Mouse (Mus musculus) heart, embryonic 10.5 days (tissue): ENCODE data around the gene Zbtb11. TPM values are rescaled to one million over a fixed set of nuclear protein-coding genes. Genes with fewer than 3 reads are reported as not detected.
"Not testable (repeated sequence)": the region's sequence is repeated elsewhere in the genome, so short reads cannot be mapped to it uniquely, and the experiment has no call there.

Experiments used
- DNase-seq: peaks from one replicate; pipeline ENCODE4 v3.0.0-alpha.2; 2017; ENCODE audit warnings: low spot score
- H3K27ac ChIP-seq: fragments of 300-500 bp; sonication (generic); 2 replicates; pipeline ENCODE4 v1.5.1; 2016; ENCODE audit warnings: mild to moderate bottlenecking
- H3K27me3 ChIP-seq: fragments of 300-500 bp; sonication (generic); 2 replicates; pipeline ENCODE4 v1.6.1; 2016; ENCODE audit warnings: mild to moderate bottlenecking; ENCODE audit not compliant: poor library complexity, insufficient read depth, severe bottlenecking
- H3K36me3 ChIP-seq: fragments of 300-500 bp; sonication (generic); 2 replicates; pipeline ENCODE4 v1.6.1; 2016; ENCODE audit warnings: mild to moderate bottlenecking, moderate library complexity
- H3K4me1 ChIP-seq: fragments of 300-500 bp; sonication (generic); 2 replicates; pipeline ENCODE4 v1.6.1; 2016; ENCODE audit warnings: mild to moderate bottlenecking
- H3K4me3 ChIP-seq: fragments of 300-500 bp; sonication (generic); 2 replicates; pipeline ENCODE4 v1.5.1; 2016; ENCODE audit warnings: mild to moderate bottlenecking, moderate library complexity
- H3K9me3 ChIP-seq: fragments of 300-500 bp; sonication (generic); 2 replicates; pipeline ENCODE4 v1.6.1; 2016; ENCODE audit warnings: mild to moderate bottlenecking, moderate library complexity
- WGBS: fragments of 180-500 bp; shearing (Covaris S2); methylation state at CpG from one replicate; pipeline ENCODE4 v1.1.7; 2016; 5-methylcytosine and 5-hydroxymethylcytosine counted together
- polyA plus RNA-seq: library from polyadenylated mRNA; unstranded; fragments of >200 nt; fragmentation: Nextera tagmentation; extraction: Ambion mirVana; gene quantifications from 2 replicates; pipeline ENCODE4 v1.2.1, GENCODE M21; 2016

The Zbtb11 gene
- polyA plus RNA-seq, 1 experiment from 2014 or later, result 14.3 TPM

DNA sequence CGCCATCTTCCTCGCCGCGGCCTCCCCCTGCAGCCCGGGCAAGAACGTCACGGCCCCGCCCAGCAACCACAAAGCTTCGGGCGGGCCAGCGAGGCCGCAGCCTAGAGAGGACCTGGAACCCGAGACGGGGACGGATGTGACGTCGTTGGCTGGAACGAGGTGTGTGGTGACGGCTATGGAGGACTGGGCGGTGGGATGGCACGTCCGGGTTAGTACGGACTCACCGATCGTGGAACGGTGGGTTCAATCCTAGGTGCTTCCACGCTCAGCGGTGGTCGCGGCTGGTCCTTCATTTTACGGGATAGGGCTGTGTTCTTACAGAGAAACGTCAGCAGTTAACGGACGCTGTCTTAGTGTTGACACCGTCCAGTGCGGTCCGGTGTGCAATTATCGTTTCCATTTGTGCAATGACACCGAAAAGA is 56.0 kb downstream of the Zbtb11 start, which contains the start of gene Pcnp:
Gene Pcnp (minus strand): TSS at position 79 of the 422 bp plus-strand sequence.
- Histone ChIP-seq H3K4me1 (peaks cover 16% of the 10 kb centered on the region), H3K4me3 (peak within 1 kb of the TSS; percentile 93), H3K27ac (peak within 1 kb of the TSS; percentile 97), H3K9me3 (no peaks in the 10 kb centered on the region), H3K36me3 (peaks cover 35% of the 10 kb centered on the region), H3K27me3 (no peaks in the 10 kb centered on the region)
- under 1% methylated on average over 39 of the region's 39 CpGs for WGBS
- DNase-seq, result peak; percentile 99

- H3K36me3 ChIP-seq, result peaks cover 28% of the 10 kb centered on the region
- no peak overlapping the region for H3K27ac ChIP-seq
- no peaks in the 10 kb centered on the region for H3K27me3 ChIP-seq
- H3K4me3 ChIP-seq, result no peak overlapping the region
- DNase-seq, result peak; percentile 55
- H3K4me1 ChIP-seq, result peaks cover 15% of the 10 kb centered on the region; the same call in 1 of the 2 replicates
- 94% methylated on average over 6 of the region's 6 CpGs for WGBS
- H3K9me3 ChIP-seq, result no peaks in the 10 kb centered on the region
These were observed 60.9 kb downstream of the Zbtb11 start for GRCm38 (mm10) chr16:56034566-56034965.

GRCm38 (mm10) chr16:56036501-56036900 is 62.8 kb downstream of the Zbtb11 start:
- H3K9me3 ChIP-seq, result no peaks in the 10 kb centered on the region
- peaks cover 28% of the 10 kb centered on the region for H3K36me3 ChIP-seq
- no peak overlapping the region for H3K27ac ChIP-seq
- DNase-seq, result no peak
- 62% methylated on average over 6 of the region's 6 CpGs for WGBS
- H3K4me1 ChIP-seq, result peaks cover 8% of the 10 kb centered on the region; the same call in 1 of the 2 replicates
- H3K27me3 ChIP-seq, result no peaks in the 10 kb centered on the region
- H3K4me3 ChIP-seq, result peak overlapping the region; percentile 94

- Histone ChIP-seq H3K4me1 (peaks cover 8% of the 10 kb centered on the region; the same call in 1 of the 2 replicates), H3K4me3 (peak within 1 kb of the TSS; percentile 94), H3K36me3 (peaks cover 26% of the 10 kb centered on the region), H3K9me3 (no peaks in the 10 kb centered on the region), H3K27me3 (no peaks in the 10 kb centered on the region), H3K27ac (peak within 1 kb of the TSS; percentile 96)
- under 1% methylated on average over 57 of the region's 63 CpGs for WGBS
- DNase-seq, result peak; percentile 94
These were observed 63.7 kb downstream of the Zbtb11 start, which contains the start of gene Trmt10c for GRCm38 (mm10) chr16:56037138-56038010. TSS of gene Trmt10c (minus strand) at chr16:56037819.

DNA sequence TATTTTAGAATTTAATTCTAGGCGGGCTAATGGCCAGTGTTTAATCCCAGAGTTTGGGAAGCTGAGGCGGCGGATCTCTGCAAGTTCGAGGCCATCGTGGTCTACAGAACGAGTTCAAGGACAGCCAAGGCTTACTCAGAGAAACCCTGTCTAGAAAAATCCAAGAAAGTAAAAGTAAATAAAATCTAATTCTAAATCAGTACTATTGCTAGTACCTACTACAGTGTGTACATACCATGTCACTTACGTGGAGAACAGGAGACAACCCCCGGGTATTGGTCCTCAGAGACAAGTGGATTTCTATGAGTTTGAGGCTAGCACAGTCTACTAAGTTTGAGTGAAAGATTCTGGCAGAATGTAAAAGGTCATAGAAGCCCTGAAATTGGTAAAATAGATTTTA is 64.4 kb downstream of the Zbtb11 start:
- no peak for DNase-seq
- Histone ChIP-seq H3K4me1 (peaks cover 8% of the 10 kb centered on the region; the same call in 1 of the 2 replicates), H3K9me3 (no peaks in the 10 kb centered on the region), H3K27me3 (no peaks in the 10 kb centered on the region), H3K36me3 (peaks cover 19% of the 10 kb centered on the region), H3K27ac (peak overlapping the region; percentile 96), H3K4me3 (peak overlapping the region; percentile 94)
- 31% methylated on average over 8 of the region's 8 CpGs for WGBS

DNA sequence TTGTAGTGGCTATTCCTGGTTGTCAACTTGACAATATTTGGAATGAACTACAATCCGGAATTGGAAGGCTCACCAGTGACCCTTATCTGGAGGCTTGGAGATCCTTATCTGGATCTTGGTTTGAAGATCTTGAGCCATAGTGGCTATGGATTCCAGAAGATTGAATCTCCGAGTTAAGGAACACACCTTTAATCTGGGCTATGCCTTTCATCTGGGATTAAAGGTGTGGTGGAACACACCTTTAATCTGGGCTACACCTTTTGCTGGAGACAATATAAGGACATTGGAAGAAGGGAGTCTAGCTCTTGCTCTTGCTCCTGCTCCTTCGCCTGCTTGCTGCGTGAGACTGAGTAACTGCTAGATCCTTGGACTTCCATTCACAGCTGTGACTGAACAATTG is 74.4 kb downstream of the Zbtb11 start, which contains the start of gene Senp7:
Gene Senp7 (plus strand): TSS at position 301 of the 400 bp plus-strand sequence.
- H3K4me1 ChIP-seq, DNase-seq, H3K27me3 ChIP-seq, H3K27ac ChIP-seq, H3K4me3 ChIP-seq, H3K9me3 ChIP-seq, H3K36me3 ChIP-seq: not testable (repeated sequence)
- no CpG with 5 or more reads among the region's 4 CpGs for WGBS

GRCm38 (mm10) chr16:56055911-56056310 is 82.2 kb downstream of the Zbtb11 start:
- Histone ChIP-seq H3K27me3 (no peaks in the 10 kb centered on the region), H3K27ac (no peak overlapping the region), H3K36me3 (no peaks in the 10 kb centered on the region), H3K4me1 (no peaks in the 10 kb centered on the region), H3K9me3 (no peaks in the 10 kb centered on the region), H3K4me3 (no peak overlapping the region)
- DNase-seq, result no peak
- 82% methylated on average over 3 of the region's 3 CpGs for WGBS

DNA sequence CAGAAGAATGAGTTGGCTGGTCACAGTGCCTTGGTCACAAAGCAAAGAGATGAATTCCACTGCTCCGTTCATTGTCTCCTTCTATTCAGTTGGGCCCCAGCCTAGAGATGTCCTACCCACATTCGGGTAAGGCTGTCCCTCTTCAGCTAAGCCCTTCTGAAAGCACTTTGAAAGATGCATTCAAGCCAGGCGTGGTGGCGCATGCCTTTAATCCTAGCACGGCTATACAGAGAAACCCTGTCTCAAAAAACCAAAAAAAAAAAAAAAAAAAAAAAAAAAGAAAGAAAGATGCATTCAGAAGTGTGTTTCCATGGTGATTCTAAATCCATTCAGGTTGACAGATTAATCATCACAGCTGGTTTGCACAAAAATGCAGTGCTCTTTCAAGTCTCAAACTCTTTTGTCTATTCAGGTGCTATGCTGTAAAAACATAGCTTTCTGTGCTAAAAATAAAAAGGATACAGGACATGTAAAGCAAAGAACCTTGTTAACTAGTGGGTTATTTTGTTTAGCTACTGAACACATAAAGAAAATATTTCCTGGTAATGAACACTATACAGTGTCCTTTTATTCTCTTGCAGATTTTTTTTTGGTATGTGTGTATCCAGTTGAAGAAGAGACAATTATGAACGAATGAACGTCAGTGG is 83.4 kb downstream of the Zbtb11 start:
- Histone ChIP-seq H3K4me1 (no peaks in the 10 kb centered on the region), H3K4me3 (no peak overlapping the region), H3K36me3 (no peaks in the 10 kb centered on the region), H3K27me3 (no peaks in the 10 kb centered on the region), H3K27ac (no peak overlapping the region), H3K9me3 (no peaks in the 10 kb centered on the region)
- peak; percentile 19 for DNase-seq
- 71% methylated on average over 7 of the region's 7 CpGs for WGBS

DNA sequence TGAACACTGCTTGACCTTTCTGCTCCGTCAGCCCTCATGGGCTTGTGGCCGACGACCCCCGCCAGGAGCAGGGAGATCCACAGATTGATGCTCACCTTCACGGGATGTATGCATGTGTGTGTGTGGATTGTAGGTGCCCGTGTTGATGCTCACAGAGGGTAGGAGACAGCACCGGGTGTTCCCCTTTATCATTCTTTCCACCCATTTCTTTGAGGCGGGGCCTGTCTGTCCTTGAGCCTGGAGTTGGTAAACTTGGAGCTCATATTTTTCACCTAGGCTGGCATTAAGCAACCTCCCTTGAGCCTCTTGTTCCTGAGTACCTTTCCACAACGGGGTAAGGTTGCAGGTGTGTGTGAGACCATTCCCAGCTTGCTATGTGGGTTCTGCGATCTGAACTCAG is 84.5 kb downstream of the Zbtb11 start:
- H3K4me3 ChIP-seq, result no peak overlapping the region
- no peaks in the 10 kb centered on the region for H3K36me3 ChIP-seq
- no peak overlapping the region for H3K27ac ChIP-seq
- WGBS, result 78% methylated on average over 10 of the region's 10 CpGs
- H3K27me3 ChIP-seq, result no peaks in the 10 kb centered on the region
- no peaks in the 10 kb centered on the region for H3K4me1 ChIP-seq
- H3K9me3 ChIP-seq, result no peaks in the 10 kb centered on the region
- DNase-seq, result peak; percentile 65

Other genes starting within 250 kb of the Zbtb11 start
- gene Nfkbiz, start 135.0 kb upstream of the Zbtb11 start, polyA plus RNA-seq, result 1.7 and 3.1 TPM in 2 replicates
- gene Nxpe3, start 78.6 kb upstream of the Zbtb11 start, polyA plus RNA-seq, result 0.58 and 0.95 TPM in 2 replicates
- 10.3 and 10.4 TPM in 2 replicates for gene Cep97, start 39.0 kb upstream of the Zbtb11 start, polyA plus RNA-seq
- 571 and 684 TPM in 2 replicates for gene Rpl24, start 7.6 kb upstream of the Zbtb11 start, polyA plus RNA-seq
- 187 and 211 TPM in 2 replicates for gene Pcnp, start 55.9 kb downstream of the Zbtb11 start, polyA plus RNA-seq
- 24.8 and 30.2 TPM in 2 replicates for gene Trmt10c, start 63.9 kb downstream of the Zbtb11 start, polyA plus RNA-seq
- gene Senp7, start 74.5 kb downstream of the Zbtb11 start, polyA plus RNA-seq, result 22.4 and 23.3 TPM in 2 replicates
- gene Impg2, start 230.4 kb downstream of the Zbtb11 start, polyA plus RNA-seq, result 0.02 and 0.10 TPM in 2 replicates